Mouse (Mus musculus): ENCODE data around the gene Dpy19l1.

GRCm38 (mm10) chr9:24461379-24461961 lies 41.5 kb downstream of the Dpy19l1 start:
- no peak for TF ChIP-seq CTCF (IDR thresholded peaks at IDR 0.05; ENCODE audit: low read depth)
- no peak for TF ChIP-seq EP300 (IDR thresholded peaks at IDR 0.05; ENCODE audit: low read depth)

Data from liver, postnatal 0 days (tissue).